Mouse (Mus musculus): Measurements from ENCODE around the gene Patl1.
"Not testable (repeated sequence)": the region's sequence is repeated elsewhere in the genome, so short reads cannot be mapped to it uniquely, and the experiment has no call there.

Gene Patl1

GRCm38 (mm10) chr19:11912037-11912532, at the start of gene Patl1:
TSS of gene Patl1 (plus strand) at chr19:11912399.
- DNase-seq (ENCODE audit: extremely low read depth, low read depth, low spot score), result peak; percentile 63

- no peak for DNase-seq (ENCODE audit: extremely low read depth, low read depth, low spot score)
Observed at GRCm38 (mm10) chr19:11867837-11868236, 44.4 kb upstream of the Patl1 start.

GRCm38 (mm10) chr19:11875006-11875405, 37.2 kb upstream of the Patl1 start, which contains the start of gene Olfr1419:
TSS of gene Olfr1419 (minus strand) at chr19:11875106.
- DNase-seq (ENCODE audit: extremely low read depth, low read depth, low spot score), result no peak

GRCm38 (mm10) chr19:11878404-11878803, 33.8 kb upstream of the Patl1 start:
- not testable (repeated sequence) for DNase-seq (ENCODE audit: extremely low read depth, low read depth, low spot score)

- DNase-seq (ENCODE audit: extremely low read depth, low read depth, low spot score), result no peak
Observed at GRCm38 (mm10) chr19:11886265-11886664, 25.9 kb upstream of the Patl1 start, which contains the start of gene Olfr1420. TSS of gene Olfr1420 (plus strand) at chr19:11886565.

GRCm38 (mm10) chr19:11911021-11911420, 1.2 kb upstream of the Patl1 start:
- no peak for DNase-seq (ENCODE audit: extremely low read depth, low read depth, low spot score)

GRCm38 (mm10) chr19:11911603-11912002, 596 bp upstream of the Patl1 start:
- DNase-seq (ENCODE audit: extremely low read depth, low read depth, low spot score), result no peak

- no peak for DNase-seq (ENCODE audit: extremely low read depth, low read depth, low spot score)
Observed at GRCm38 (mm10) chr19:11912533-11913121, 428 bp downstream of the Patl1 start.

GRCm38 (mm10) chr19:11915804-11916203, 3.6 kb downstream of the Patl1 start:
- DNase-seq (ENCODE audit: extremely low read depth, low read depth, low spot score), result no peak

- no peak for DNase-seq (ENCODE audit: extremely low read depth, low read depth, low spot score)
Observed at GRCm38 (mm10) chr19:11922068-11922467, 9.9 kb downstream of the Patl1 start.

- not testable (repeated sequence) for DNase-seq (ENCODE audit: extremely low read depth, low read depth, low spot score)
Observed at GRCm38 (mm10) chr19:11922515-11922914, 10.3 kb downstream of the Patl1 start.

- no peak for DNase-seq (ENCODE audit: extremely low read depth, low read depth, low spot score)
Observed at GRCm38 (mm10) chr19:11926380-11926779, 14.2 kb downstream of the Patl1 start.

GRCm38 (mm10) chr19:11928025-11928748, 16.0 kb downstream of the Patl1 start:
- no peak for DNase-seq (ENCODE audit: extremely low read depth, low read depth, low spot score)

- not testable (repeated sequence) for DNase-seq (ENCODE audit: extremely low read depth, low read depth, low spot score)
Observed at GRCm38 (mm10) chr19:11946460-11946859, 34.3 kb downstream of the Patl1 start.

- no peak for DNase-seq (ENCODE audit: extremely low read depth, low read depth, low spot score)
Observed at GRCm38 (mm10) chr19:11949878-11950277, 37.7 kb downstream of the Patl1 start.

- no peak for DNase-seq (ENCODE audit: extremely low read depth, low read depth, low spot score)
Observed at GRCm38 (mm10) chr19:11950747-11951146, 38.5 kb downstream of the Patl1 start.

- DNase-seq (ENCODE audit: extremely low read depth, low read depth, low spot score), result no peak
Observed at GRCm38 (mm10) chr19:11954206-11954605, 42.0 kb downstream of the Patl1 start.

GRCm38 (mm10) chr19:11956636-11957035, 44.4 kb downstream of the Patl1 start:
- DNase-seq (ENCODE audit: extremely low read depth, low read depth, low spot score), result no peak

- no peak for DNase-seq (ENCODE audit: extremely low read depth, low read depth, low spot score)
Observed at GRCm38 (mm10) chr19:11957396-11957795, 45.2 kb downstream of the Patl1 start.

- DNase-seq (ENCODE audit: extremely low read depth, low read depth, low spot score), result no peak
Observed at GRCm38 (mm10) chr19:11957846-11958245, 45.6 kb downstream of the Patl1 start.

- no peak for DNase-seq (ENCODE audit: extremely low read depth, low read depth, low spot score)
Observed at GRCm38 (mm10) chr19:11964266-11964665, 52.1 kb downstream of the Patl1 start.

Data from fat pad, adult 2 months (tissue).